Mouse (Mus musculus): ENCODE results near the gene S100a10. TPM values are rescaled to one million over a fixed set of nuclear protein-coding genes. Genes with fewer than 3 reads are reported as not detected.
"Not testable (repeated sequence)": the region's sequence is repeated elsewhere in the genome, so short reads cannot be mapped to it uniquely, and the experiment has no call there.

S100a10 gene
- total RNA-seq, 2 experiments from 2014 or later, result 42.6 to 43.7 TPM

DNA sequence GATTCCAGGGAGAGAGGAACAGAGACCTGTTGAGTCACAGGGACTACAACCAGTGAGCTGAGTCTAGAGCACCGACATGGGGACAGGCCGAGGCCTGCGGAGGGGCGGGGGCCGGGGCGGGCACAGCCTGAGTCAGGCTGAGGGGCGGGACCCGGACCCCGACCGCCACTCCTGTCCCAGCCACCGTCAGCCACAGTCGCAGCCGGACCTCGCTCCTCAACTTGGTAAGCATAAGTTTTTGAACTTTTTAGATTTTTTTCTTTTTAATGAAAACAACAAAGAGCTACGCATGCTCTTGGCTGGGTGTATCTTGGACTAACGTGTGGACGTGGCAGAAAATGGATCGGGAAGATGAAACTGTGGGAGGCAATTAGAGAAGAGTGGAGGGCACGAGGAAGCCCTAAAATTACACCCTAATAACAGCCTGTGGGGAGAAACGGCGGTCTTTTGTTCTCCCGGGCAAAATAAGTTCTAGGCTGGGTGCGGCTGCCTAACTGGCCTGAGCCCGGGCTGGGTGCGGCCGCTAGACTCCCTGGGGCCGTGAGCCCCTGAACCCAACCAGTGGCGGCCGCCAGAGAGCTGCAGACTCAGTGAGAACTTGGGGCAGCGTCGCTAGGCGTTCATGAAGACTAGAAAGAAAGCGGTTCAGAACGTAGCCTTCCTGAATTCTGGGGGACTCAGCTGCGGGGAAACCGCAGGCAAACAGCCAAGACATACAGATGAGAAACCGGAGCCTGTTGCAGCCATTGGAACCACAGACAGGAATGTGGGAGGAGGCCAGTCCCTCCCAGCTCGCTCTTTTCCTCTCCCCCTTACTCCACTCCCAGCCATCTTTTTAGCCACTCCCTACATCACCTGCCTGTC lies 34.3 kb upstream of the S100a10 start, which contains the start of gene S100a11:
Gene S100a11 (plus strand): TSS at position 159 of the 864 bp plus-strand sequence.
- peak in 1 of 2 experiments; percentile 12 for DNase-seq (ENCODE audit: extremely low spot score in 1 of 2, low spot score in 2 of 2)
- peak within 1 kb of the TSS; percentile 48 for H3K4me3 ChIP-seq
- H3K27ac ChIP-seq, result no peak within 1 kb of the TSS
- intact Hi-C loops (cut with DNase I), result no loop called here
- no peak for TF ChIP-seq CTCF (IDR thresholded peaks at IDR 0.05)

DNA sequence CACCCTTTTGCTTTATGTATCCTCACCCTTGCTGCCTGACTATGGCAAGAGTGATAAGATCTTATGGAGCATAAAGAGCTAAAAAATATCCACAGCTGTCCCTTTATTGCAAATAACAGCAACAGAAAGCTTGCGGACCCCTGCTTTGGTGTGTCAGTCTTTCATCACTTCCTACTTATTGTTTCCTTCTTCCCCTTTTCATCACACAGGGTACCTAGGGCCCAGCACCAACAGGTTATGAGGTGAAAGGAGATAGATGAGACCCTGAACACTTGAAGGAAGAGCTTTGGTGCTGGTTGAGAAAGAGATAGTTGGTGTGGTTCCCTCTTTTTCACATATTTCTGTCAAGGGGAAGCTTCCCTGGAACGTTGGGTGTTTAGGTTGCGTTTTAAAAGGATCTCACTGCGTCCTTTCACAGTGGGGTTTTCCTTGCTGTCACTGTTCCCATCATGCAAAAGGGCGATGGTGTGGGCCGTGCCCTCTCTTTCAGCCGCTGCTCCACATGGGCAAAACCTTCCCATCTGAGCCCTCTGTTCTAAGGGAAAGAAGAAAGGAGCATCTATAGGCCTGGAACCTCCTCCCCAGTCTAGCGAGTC lies 33.3 kb upstream of the S100a10 start:
- TF ChIP-seq CTCF (IDR thresholded peaks at IDR 0.05), result no peak
- no peak for DNase-seq (ENCODE audit: extremely low spot score in 1 of 2, low spot score in 2 of 2)
- H3K27ac ChIP-seq, result no peak overlapping the region
- no peak overlapping the region for H3K4me3 ChIP-seq
- intact Hi-C loops (cut with DNase I), result no loop called here

DNA sequence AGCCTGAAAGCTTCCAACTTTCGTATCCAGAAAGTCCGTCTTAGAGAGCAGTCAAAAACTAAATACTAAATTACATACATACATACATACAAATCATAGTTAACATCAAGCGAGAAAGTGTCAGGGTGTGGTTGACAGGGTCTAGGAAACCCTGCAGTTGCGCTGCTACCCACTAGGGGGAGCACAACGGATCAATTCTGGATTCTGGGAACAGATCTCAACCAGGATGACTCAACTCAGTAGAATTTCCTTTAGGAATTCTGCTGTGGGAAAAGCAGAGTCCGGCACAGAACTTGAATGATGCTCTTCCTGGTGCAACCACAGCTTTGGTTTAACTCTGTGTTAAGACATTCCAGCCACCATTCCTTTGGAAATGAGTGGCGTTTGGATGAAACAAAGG lies 32.3 kb upstream of the S100a10 start:
- peak; percentile 48 to 66 for DNase-seq (ENCODE audit: extremely low spot score in 1 of 2, low spot score in 2 of 2)
- no peak overlapping the region for H3K27ac ChIP-seq
- H3K4me3 ChIP-seq, result no peak overlapping the region
- intact Hi-C loops (cut with DNase I), result no loop called here
- peak; percentile 90 for TF ChIP-seq CTCF (IDR thresholded peaks at IDR 0.05)

DNA sequence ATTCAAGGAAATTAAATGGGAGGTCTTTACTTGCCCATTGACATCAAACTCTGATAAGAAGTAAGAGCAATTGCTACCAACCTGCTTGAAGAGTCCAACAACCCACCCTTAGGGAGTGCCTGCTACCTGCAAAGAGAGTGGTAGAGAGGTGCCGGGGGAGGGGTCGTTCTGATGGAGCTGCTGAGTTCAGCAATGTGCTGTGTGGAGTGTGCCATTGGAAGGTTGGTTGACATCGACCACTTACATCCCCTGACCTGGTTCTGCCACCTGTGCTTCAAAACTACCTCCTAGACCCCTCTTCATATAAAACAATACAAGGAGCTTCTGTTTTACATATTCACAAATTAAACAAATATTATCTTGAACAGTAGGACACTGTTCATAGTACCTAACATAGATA lies 27.6 kb upstream of the S100a10 start:
- TF ChIP-seq CTCF (IDR thresholded peaks at IDR 0.05), result no peak
- Histone ChIP-seq H3K4me3 (no peak overlapping the region), H3K27ac (no peak overlapping the region)
- DNase-seq (ENCODE audit: extremely low spot score in 1 of 2, low spot score in 2 of 2), result no peak
- intact Hi-C loops (cut with DNase I), result no loop called here

DNA sequence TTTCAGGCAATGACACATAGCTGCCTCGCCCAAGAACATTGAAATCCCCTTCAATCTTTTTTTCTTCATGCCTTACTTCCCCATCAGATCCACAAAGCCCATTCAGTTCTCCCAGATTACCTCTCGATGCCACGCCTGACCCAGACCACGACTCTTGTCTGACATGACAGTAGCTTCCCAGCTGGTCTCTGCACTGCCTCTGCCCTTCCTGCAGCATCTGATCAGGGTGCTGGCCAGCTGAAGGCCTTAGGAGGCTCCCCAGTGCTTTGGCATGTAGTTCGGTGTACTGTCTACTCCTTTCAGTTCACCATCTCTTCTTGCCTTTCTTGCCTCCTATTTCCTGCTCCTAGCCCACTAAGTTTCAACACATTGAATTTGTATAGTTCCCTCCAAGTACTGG lies 26.1 kb upstream of the S100a10 start:
- no peak overlapping the region for H3K4me3 ChIP-seq
- H3K27ac ChIP-seq, result no peak overlapping the region
- intact Hi-C loops (cut with DNase I), result no loop called here
- TF ChIP-seq CTCF (IDR thresholded peaks at IDR 0.05), result no peak
- no peak for DNase-seq (ENCODE audit: extremely low spot score in 1 of 2, low spot score in 2 of 2)

DNA sequence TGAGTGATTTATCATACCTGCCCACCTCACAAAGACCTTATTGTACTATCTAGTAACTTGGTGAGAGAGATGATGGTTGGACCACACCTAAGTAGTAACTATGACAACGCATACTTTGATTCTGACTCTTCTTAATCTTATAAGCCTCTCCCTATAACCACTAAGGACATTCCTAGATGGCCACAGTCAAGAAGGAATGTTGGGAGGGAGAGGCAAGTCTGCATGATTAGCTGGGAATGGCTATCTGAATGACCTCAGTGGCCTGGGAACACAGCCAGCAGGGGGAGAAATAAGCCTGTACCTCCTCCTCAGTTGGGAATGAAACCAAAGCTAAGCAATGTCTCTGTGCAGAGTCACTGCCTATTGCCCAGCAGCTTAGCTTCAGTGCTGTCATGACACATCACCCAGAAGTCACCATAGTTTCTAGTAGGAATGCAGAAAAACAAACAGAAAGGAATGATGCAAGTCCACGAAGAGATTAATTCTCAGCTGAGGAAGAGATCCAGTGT lies 17.8 kb upstream of the S100a10 start:
- no peak overlapping the region for H3K27ac ChIP-seq
- no peak for TF ChIP-seq CTCF (IDR thresholded peaks at IDR 0.05)
- no peak overlapping the region for H3K4me3 ChIP-seq
- intact Hi-C loops (cut with DNase I), result no loop called here
- DNase-seq (ENCODE audit: extremely low spot score in 1 of 2, low spot score in 2 of 2), result no peak

DNA sequence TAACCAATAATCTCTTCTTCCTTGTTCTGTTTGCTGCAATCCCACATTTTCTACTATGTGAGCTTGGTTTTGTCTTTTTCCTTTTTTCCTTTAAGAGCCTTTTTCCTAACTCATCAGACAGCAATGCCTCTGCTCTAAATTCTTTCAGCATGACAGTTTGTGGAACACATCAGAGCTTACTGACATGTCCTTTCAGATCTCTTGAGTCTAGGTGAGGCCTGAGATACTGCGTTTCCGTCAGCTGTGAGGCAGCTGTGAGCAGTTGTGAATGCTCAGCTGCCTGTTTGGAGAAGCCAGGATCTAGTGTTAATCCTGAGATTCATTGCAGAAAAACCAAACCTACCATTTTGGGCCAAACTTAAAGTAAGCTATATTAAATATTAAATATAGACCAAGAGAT lies 16.4 kb upstream of the S100a10 start:
- H3K4me3 ChIP-seq, result no peak overlapping the region
- TF ChIP-seq CTCF (IDR thresholded peaks at IDR 0.05), result no peak
- DNase-seq (ENCODE audit: extremely low spot score in 1 of 2, low spot score in 2 of 2), result no peak
- no peak overlapping the region for H3K27ac ChIP-seq
- intact Hi-C loops (cut with DNase I), result no loop called here

DNA sequence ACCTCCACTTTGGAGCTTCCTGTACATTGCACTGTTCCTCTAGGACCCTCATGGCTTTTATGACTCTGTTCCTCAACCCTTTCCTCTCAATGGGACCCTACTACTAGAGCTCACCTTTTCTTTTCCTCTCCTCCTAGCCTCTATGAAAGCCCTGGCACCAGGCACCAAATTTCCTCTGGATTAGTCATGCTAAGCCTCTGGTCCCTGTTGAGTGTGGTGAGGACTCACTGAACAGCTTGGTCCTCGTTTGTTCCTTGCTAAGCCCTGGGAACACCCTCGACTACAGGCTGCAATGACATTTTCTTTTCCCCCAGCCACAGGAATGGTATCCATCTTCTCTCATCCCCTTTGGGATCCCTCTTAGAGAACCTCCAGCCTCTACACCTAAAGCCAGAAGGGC lies 13.4 kb upstream of the S100a10 start:
- no peak overlapping the region for H3K4me3 ChIP-seq
- intact Hi-C loops (cut with DNase I), result loop anchor here (10.0 kb wide), 1 partner anchor 723 kb away; the partner anchor contains the start of gene Gm4778
- TF ChIP-seq CTCF (IDR thresholded peaks at IDR 0.05), result no peak
- H3K27ac ChIP-seq, result no peak overlapping the region
- no peak for DNase-seq (ENCODE audit: extremely low spot score in 1 of 2, low spot score in 2 of 2)

DNA sequence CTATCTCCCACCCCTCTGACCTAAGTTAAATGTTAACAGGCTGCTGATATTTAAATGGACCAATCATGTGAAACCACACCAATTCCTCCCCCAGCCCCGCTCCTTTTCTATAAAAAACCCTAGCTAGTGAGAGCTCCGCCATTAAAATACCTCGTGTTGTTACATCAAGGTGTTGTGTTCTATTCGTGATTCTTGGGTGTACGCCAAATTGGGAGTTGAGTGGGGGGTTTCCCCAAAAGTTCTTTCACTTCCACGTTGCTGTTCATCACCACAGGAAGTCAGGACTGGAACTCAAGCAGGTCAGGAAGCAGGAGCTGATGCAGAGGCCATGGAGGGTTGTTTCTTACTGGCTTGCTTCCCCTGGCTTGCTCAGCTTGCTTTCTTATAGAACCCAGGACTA lies 10.7 kb upstream of the S100a10 start:
- H3K4me3 ChIP-seq; H3K27ac ChIP-seq; DNase-seq (ENCODE audit: extremely low spot score in 1 of 2, low spot score in 2 of 2): not testable (repeated sequence)
- intact Hi-C loops (cut with DNase I), result loop anchor here (10.0 kb wide), 1 partner anchor 721 kb away; the partner anchor contains the start of gene Gm4778

DNA sequence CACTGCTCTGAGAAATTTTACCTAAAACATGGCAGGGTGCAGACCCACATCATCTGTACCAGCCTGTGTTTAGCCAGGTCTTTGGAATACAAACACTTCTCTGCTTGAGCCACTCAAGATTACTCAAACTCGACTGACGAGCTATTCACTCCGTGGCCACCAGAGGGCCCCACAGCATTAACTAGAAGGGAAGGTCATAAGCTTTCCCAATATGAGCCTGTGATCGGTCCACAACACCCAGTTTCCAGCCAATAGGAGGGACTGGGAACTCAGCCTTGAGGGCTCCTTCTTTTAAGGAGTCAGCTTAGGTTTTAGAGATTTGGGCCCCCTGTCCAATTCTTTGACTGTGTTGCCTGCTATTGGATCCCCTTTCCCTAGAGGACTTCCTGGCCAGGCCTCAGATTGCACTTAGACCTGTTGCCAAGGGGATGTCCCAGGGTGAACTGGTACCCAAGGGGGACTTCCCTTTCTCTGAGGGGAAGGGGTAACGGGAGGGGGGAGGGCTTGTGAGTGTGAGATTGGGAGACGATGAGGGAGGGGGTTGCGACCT lies 7.7 kb upstream of the S100a10 start:
- peak; percentile 77 to 85 for DNase-seq (ENCODE audit: extremely low spot score in 1 of 2, low spot score in 2 of 2)
- no peak overlapping the region for H3K4me3 ChIP-seq
- no peak overlapping the region for H3K27ac ChIP-seq
- peak; percentile 96 for TF ChIP-seq CTCF (IDR thresholded peaks at IDR 0.05)
- intact Hi-C loops (cut with DNase I), result loop anchor here (1.0 to 10.0 kb wide), 2 partner anchors 60 to 718 kb away; partner anchors contain the start of gene Gm4778

DNA sequence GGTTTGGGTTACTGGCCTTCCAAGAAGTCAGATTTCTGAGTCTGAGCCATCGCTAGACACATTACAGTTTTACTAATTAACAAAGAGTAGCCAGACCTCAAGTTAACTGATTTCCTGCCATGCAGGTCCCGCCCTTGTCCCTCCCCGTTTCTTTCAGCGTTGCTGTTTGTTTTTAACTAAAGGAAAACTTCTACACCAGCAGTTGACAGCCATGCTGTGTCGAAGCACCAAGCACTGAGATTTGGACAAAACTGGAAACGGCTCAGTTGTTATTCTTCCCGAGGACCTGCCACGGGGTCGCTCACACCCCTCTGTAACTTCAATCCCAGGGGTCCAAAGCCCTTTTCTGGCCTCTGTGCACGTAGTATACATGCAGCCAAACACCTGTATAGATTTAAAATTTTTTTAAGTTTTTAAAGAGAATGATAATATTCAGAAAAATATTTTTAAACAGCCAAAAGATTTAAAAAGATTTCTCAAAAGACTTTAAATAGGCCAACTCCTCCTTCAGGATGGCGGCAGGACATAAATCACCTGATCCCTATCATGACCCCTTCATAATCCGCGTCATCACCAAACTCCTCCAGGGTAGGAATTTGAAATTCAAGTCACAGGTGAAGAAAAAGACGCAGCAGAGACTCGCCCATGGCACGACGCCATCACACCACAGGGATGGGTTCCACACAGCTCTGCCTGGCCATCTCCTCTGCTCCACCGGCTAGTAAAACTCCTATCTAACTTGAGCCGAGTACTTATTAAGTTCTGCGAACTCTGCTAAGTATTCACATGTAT lies 6.9 kb upstream of the S100a10 start:
- Histone ChIP-seq H3K27ac (no peak overlapping the region), H3K4me3 (no peak overlapping the region)
- no peak for TF ChIP-seq CTCF (IDR thresholded peaks at IDR 0.05)
- intact Hi-C loops (cut with DNase I), result loop anchor here (1.0 to 10.0 kb wide), 2 partner anchors 59 to 717 kb away; partner anchors contain the start of gene Gm4778
- no peak for DNase-seq (ENCODE audit: extremely low spot score in 1 of 2, low spot score in 2 of 2)

Data from left cerebral cortex, adult 2 months (tissue).